Mouse (Mus musculus): Measurements from ENCODE around the gene Ddx21. TPM values are rescaled to one million over a fixed set of nuclear protein-coding genes. Genes with fewer than 3 reads are reported as not detected.
"Not testable (repeated sequence)": the region's sequence is repeated elsewhere in the genome, so short reads cannot be mapped to it uniquely, and the experiment has no call there.

Ddx21 gene
- polyA plus RNA-seq, 1 experiment from 2014 or later, result 15.0 TPM

DNA sequence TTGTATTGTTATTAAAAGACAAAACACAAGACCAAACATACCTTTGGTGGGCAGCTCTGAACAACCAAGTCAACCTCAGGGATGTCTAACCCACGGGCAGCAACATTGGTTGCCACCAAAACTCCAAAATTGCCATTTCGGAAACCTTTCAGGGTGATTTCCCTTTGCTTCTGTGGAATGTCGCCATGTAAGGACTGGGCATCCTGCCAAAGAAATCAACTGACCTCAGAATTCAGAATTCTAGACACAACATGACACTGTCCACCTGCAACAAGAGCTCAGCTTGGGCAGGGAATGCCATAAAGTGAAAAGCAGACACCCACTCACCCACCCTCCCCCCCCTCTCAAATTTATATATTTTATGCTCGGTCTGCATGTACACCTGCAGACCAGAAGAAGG, 13.5 kb downstream of the Ddx21 start:
- peaks cover 80% of the 10 kb centered on the region for H3K36me3 ChIP-seq (replicated peaks)
- no peaks in the 10 kb centered on the region for H3K4me1 ChIP-seq
- H3K4me2 ChIP-seq, result no peak overlapping the region
- H3K4me3 ChIP-seq, result no peak overlapping the region
- 79% methylated on average over 4 of the region's 4 CpGs for whole genome bisulfite sequencing
- no peak overlapping the region for H3K27ac ChIP-seq
- H3K9me3 ChIP-seq, result no peaks in the 10 kb centered on the region
- no peak for ATAC-seq (replicated peaks)
- H3K27me3 ChIP-seq (replicated peaks), result no peaks in the 10 kb centered on the region
- H3K9ac ChIP-seq, result no peak overlapping the region

GRCm38 (mm10) chr10:62583245-62583644, 18.8 kb downstream of the Ddx21 start:
- Histone ChIP-seq H3K4me1 (peaks cover 3% of the 10 kb centered on the region; the same call in 1 of the 2 replicates), H3K4me3 (no peak overlapping the region), H3K9ac (no peak overlapping the region), H3K9me3 (no peaks in the 10 kb centered on the region), H3K36me3 (replicated peaks) (peaks cover 67% of the 10 kb centered on the region), H3K27me3 (replicated peaks) (no peaks in the 10 kb centered on the region), H3K27ac (no peak overlapping the region), H3K4me2 (no peak overlapping the region)
- WGBS, result 95% methylated on average over 1 of the region's 1 CpGs
- no peak for ATAC-seq (replicated peaks)

GRCm38 (mm10) chr10:62582701-62583100, 19.4 kb downstream of the Ddx21 start:
- Histone ChIP-seq H3K9me3 (no peaks in the 10 kb centered on the region), H3K4me3 (no peak overlapping the region), H3K9ac (no peak overlapping the region), H3K27ac (no peak overlapping the region), H3K27me3 (replicated peaks) (no peaks in the 10 kb centered on the region), H3K4me2 (no peak overlapping the region), H3K4me1 (peaks cover 3% of the 10 kb centered on the region; the same call in 1 of the 2 replicates), H3K36me3 (replicated peaks) (peaks cover 61% of the 10 kb centered on the region)
- ATAC-seq (replicated peaks), result no peak
- WGBS, result 81% methylated on average over 7 of the region's 7 CpGs

DNA sequence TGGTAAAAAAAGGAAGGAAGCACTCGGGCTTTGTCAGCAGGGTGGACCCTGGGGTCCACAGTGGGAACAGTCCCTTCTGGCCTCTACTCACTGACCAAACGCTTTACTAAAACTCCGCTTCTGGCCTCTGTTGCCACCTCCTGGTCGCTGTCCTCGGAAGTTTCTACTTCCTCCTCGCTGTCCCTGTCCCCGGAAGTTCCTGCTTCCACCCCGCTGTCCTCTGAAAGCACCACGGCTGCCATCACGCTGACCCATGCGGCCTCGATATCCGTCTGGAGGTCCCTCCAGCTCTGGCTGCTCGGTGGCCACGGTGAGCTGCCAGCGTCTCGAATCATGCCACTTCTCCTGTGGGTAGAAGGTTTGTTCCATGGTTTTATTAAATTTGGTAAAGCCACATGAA, 19.8 kb downstream of the Ddx21 start:
- no peaks in the 10 kb centered on the region for H3K27me3 ChIP-seq (replicated peaks)
- peaks cover 8% of the 10 kb centered on the region for H3K4me1 ChIP-seq
- H3K4me3 ChIP-seq, result no peak overlapping the region
- peaks cover 57% of the 10 kb centered on the region for H3K36me3 ChIP-seq (replicated peaks)
- no peak overlapping the region for H3K9ac ChIP-seq
- no peak overlapping the region for H3K4me2 ChIP-seq
- H3K9me3 ChIP-seq, result no peaks in the 10 kb centered on the region
- no peak for ATAC-seq (replicated peaks)
- H3K27ac ChIP-seq, result no peak overlapping the region
- WGBS, result 92% methylated on average over 17 of the region's 17 CpGs

GRCm38 (mm10) chr10:62579129-62579528, 23.0 kb downstream of the Ddx21 start:
- H3K9ac ChIP-seq; H3K27ac ChIP-seq; H3K9me3 ChIP-seq; ATAC-seq (replicated peaks); H3K27me3 ChIP-seq (replicated peaks); H3K4me2 ChIP-seq: not testable (repeated sequence)
- Histone ChIP-seq H3K4me3 (peak overlapping the region; percentile 75; the same call in 1 of the 2 replicates), H3K36me3 (replicated peaks) (peaks cover 45% of the 10 kb centered on the region), H3K4me1 (peaks cover 19% of the 10 kb centered on the region)
- WGBS, result 83% methylated on average over 12 of the region's 13 CpGs

DNA sequence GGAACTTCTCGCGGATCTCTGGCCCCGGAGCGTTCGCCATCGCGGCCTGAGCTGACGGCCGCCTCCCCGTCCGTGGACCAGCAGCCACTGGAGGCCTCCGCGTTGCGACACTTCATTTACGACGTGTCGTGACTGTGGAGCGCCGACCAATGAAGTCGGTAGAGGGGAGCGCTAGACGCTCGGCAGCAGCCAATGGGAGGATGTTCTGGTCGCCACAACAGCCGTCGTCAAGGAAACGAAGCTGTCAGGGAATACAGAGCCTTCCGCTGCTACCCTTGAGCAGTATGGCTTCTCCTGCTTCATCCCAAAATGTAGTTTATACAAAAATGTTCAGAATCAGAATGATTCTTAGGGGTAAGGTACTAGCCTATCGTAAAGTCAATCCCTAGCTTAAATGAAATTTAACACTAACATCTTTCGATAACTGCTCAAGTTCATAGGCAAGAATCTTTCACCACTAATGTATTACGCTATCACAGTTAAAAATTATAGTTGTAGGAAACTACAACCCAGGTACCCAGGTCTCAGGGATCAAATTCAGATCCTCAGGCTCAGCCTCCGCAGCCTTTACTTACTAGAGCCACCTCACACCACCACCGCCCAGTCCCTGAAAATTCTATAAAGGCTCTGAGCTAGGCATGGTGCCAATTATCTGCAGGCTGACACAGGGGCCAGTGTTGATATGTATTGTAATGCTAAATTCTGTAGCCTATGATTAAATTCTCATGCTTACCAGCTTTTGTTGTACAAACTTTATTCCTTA, 23.6 kb downstream of the Ddx21 start, which contains the start of gene Kif1bp:
Gene Kif1bp, minus strand, starts transcription at position 120 of the 763 bp plus-strand sequence.
- peak within 1 kb of the TSS; percentile 71 for H3K4me2 ChIP-seq
- H3K27me3 ChIP-seq (replicated peaks), result no peaks in the 10 kb centered on the region
- no peaks in the 10 kb centered on the region for H3K9me3 ChIP-seq
- H3K4me1 ChIP-seq, result peaks cover 19% of the 10 kb centered on the region
- H3K9ac ChIP-seq, result peak within 1 kb of the TSS; percentile 84
- peaks cover 44% of the 10 kb centered on the region for H3K36me3 ChIP-seq (replicated peaks)
- ATAC-seq (replicated peaks), result peak; percentile 100
- WGBS, result 5% methylated on average over 33 of the region's 33 CpGs
- peak within 1 kb of the TSS; percentile 75 for H3K4me3 ChIP-seq
- peak within 1 kb of the TSS; percentile 87 for H3K27ac ChIP-seq

DNA sequence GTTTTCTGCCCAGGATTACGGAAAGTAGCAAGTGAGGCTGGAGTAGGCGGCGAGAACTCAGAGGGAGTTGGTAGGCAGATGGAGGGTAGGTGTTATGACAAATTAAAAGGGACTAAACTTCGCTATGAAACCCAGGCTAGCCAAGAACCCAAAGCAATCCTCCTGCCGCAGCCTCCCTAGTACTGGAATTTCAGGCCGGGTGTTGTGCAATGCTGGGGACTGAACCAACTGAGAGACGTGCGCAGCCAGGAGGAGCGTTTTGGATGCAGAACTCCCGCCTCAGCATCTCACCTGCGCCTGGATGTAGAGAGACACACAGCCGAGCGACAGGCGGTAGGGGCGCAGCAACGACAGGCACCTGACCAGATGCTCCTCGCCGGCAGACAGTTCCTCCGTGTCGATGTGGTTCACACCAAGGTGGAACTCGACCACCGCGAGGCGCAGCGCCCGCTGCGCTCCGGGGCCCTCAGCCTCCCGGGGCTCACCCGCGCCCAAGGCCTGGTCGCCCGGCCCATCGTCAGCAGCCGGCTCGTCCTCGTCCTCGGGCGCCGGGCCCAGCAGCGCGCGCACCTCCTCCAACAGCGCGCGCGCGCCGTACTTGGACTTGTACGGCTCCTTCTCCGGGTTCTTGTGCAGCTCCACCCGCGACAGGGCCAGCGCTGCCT, 24.3 kb downstream of the Ddx21 start:
- Histone ChIP-seq H3K9ac (peak overlapping the region; percentile 84), H3K4me3 (peak overlapping the region; percentile 75), H3K4me2 (peak overlapping the region; percentile 71), H3K4me1 (peaks cover 19% of the 10 kb centered on the region), H3K9me3 (no peaks in the 10 kb centered on the region), H3K36me3 (replicated peaks) (peaks cover 42% of the 10 kb centered on the region), H3K27me3 (replicated peaks) (no peaks in the 10 kb centered on the region), H3K27ac (peak overlapping the region; percentile 87)
- ATAC-seq (replicated peaks), result peak; percentile 84
- WGBS, result 1% methylated on average over 54 of the region's 54 CpGs

GRCm38 (mm10) chr10:62575001-62575400, 27.1 kb downstream of the Ddx21 start:
- Histone ChIP-seq H3K4me1 (peaks cover 19% of the 10 kb centered on the region), H3K4me2 (no peak overlapping the region), H3K4me3 (no peak overlapping the region), H3K9me3 (no peaks in the 10 kb centered on the region), H3K36me3 (replicated peaks) (peaks cover 37% of the 10 kb centered on the region), H3K27me3 (replicated peaks) (no peaks in the 10 kb centered on the region), H3K9ac (no peak overlapping the region), H3K27ac (no peak overlapping the region)
- ATAC-seq (replicated peaks), result no peak
- 92% methylated on average over 13 of the region's 13 CpGs for WGBS

- ATAC-seq (replicated peaks), result no peak
- H3K4me1 ChIP-seq, result no peaks in the 10 kb centered on the region
These were observed 31.8 kb downstream of the Ddx21 start for GRCm38 (mm10) chr10:62570126-62570871.

DNA sequence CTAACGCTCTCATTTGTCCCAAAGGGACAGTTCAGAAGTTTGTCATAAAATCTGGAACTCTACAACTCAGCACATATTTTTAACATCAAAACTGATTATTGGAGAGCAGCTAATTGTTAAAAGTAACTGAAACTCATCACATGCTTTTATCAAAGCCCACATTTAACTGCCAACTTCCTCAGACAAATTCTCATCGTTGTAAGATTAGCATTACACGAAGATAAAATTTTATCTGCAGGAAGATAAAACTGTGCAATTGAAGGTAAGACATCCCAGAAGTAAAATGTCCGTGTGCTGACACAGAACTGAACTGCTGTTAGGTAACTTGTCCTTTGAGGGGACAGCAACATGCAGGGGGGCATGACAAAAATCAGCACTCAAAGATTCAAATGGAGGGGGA, 33.2 kb downstream of the Ddx21 start:
- Histone ChIP-seq H3K27me3 (replicated peaks) (no peaks in the 10 kb centered on the region), H3K4me2 (no peak overlapping the region), H3K4me3 (no peak overlapping the region), H3K36me3 (replicated peaks) (peaks cover 66% of the 10 kb centered on the region), H3K9ac (no peak overlapping the region), H3K27ac (no peak overlapping the region), H3K9me3 (no peaks in the 10 kb centered on the region), H3K4me1 (no peaks in the 10 kb centered on the region)
- WGBS, result 92% methylated on average over 4 of the region's 4 CpGs
- ATAC-seq (replicated peaks), result no peak

More at GRCm38 (mm10) chr10:62570126-62570871, 31.8 kb downstream of the Ddx21 start:
- Histone ChIP-seq H3K4me3 (no peak overlapping the region), H3K27me3 (replicated peaks) (no peaks in the 10 kb centered on the region), H3K9me3 (no peaks in the 10 kb centered on the region), H3K4me2 (no peak overlapping the region), H3K36me3 (replicated peaks) (peaks cover 67% of the 10 kb centered on the region), H3K9ac (no peak overlapping the region), H3K27ac (no peak overlapping the region)
- 92% methylated on average over 7 of the region's 7 CpGs for WGBS

- Histone ChIP-seq H3K4me1 (no peaks in the 10 kb centered on the region), H3K4me2 (no peak overlapping the region), H3K9ac (no peak overlapping the region), H3K4me3 (no peak overlapping the region), H3K27me3 (replicated peaks) (no peaks in the 10 kb centered on the region), H3K36me3 (replicated peaks) (peaks cover 42% of the 10 kb centered on the region), H3K9me3 (no peaks in the 10 kb centered on the region), H3K27ac (no peak overlapping the region)
- no peak for ATAC-seq (replicated peaks)
- 90% methylated on average over 1 of the region's 1 CpGs for WGBS
These were observed 44.3 kb downstream of the Ddx21 start for GRCm38 (mm10) chr10:62557736-62558135.

GRCm38 (mm10) chr10:62556558-62556901, 45.6 kb downstream of the Ddx21 start:
- Histone ChIP-seq H3K36me3 (replicated peaks) (peaks cover 35% of the 10 kb centered on the region), H3K4me1 (no peaks in the 10 kb centered on the region), H3K9ac (no peak overlapping the region), H3K27me3 (replicated peaks) (no peaks in the 10 kb centered on the region), H3K4me3 (no peak overlapping the region), H3K27ac (no peak overlapping the region), H3K9me3 (no peaks in the 10 kb centered on the region), H3K4me2 (no peak overlapping the region)
- no peak for ATAC-seq (replicated peaks)
- 92% methylated on average over 6 of the region's 6 CpGs for WGBS
